Mouse (Mus musculus) heart, adult 9 months (tissue): ENCODE data around the gene Mgat4a.

ENCODE experiments used
- DNase-seq, 2 experiments: peaks; one replicate each; pipeline ENCODE4 v3.0.0; 2022; ENCODE audit warnings: low spot score in 2 of 2

The Mgat4a gene

GRCm38 (mm10) chr1:37464878-37465452 lies 75.9 kb downstream of the Mgat4a start:
- DNase-seq = no peak

GRCm38 (mm10) chr1:37457546-37457945 lies 83.3 kb downstream of the Mgat4a start:
- no peak for DNase-seq

GRCm38 (mm10) chr1:37451270-37451669 lies 89.5 kb downstream of the Mgat4a start:
- no peak for DNase-seq

GRCm38 (mm10) chr1:37448361-37449095 lies 92.3 kb downstream of the Mgat4a start:
- DNase-seq = peak in 1 of 2 experiments; percentile 29

- DNase-seq = no peak
These were observed 97.7 kb downstream of the Mgat4a start for GRCm38 (mm10) chr1:37442848-37443835.

- no peak for DNase-seq
These were observed 104.4 kb downstream of the Mgat4a start for GRCm38 (mm10) chr1:37436419-37436818.

GRCm38 (mm10) chr1:37430297-37430840 lies 110.4 kb downstream of the Mgat4a start:
- no peak for DNase-seq

GRCm38 (mm10) chr1:37429366-37430296 lies 111.2 kb downstream of the Mgat4a start, which contains the start of the genes Coa5 and Unc50:
TSS of gene Coa5 (minus strand) at chr1:37430103.
TSS of gene Unc50 (plus strand) at chr1:37430139.
- DNase-seq = peak; percentile 95 to 96

GRCm38 (mm10) chr1:37428911-37429310 lies 111.9 kb downstream of the Mgat4a start:
- peak in 1 of 2 experiments; percentile 6 for DNase-seq

GRCm38 (mm10) chr1:37427144-37427875 lies 113.5 kb downstream of the Mgat4a start:
- no peak for DNase-seq

GRCm38 (mm10) chr1:37419420-37419819 lies 121.4 kb downstream of the Mgat4a start:
- DNase-seq = peak in 1 of 2 experiments; percentile 40

- DNase-seq = no peak
These were observed 125.4 kb downstream of the Mgat4a start for GRCm38 (mm10) chr1:37415394-37415793.

- DNase-seq = no peak
These were observed 131.2 kb downstream of the Mgat4a start for GRCm38 (mm10) chr1:37409647-37410046.

- DNase-seq = no peak
These were observed 132.1 kb downstream of the Mgat4a start for GRCm38 (mm10) chr1:37408678-37409077.

- DNase-seq = no peak
These were observed 132.8 kb downstream of the Mgat4a start for GRCm38 (mm10) chr1:37408059-37408458.

GRCm38 (mm10) chr1:37407228-37407627 lies 133.6 kb downstream of the Mgat4a start:
- DNase-seq = no peak

- no peak for DNase-seq
These were observed 135.7 kb downstream of the Mgat4a start for GRCm38 (mm10) chr1:37405137-37405536.

GRCm38 (mm10) chr1:37401687-37402086 lies 139.1 kb downstream of the Mgat4a start:
- DNase-seq = peak; percentile 9 to 36

- DNase-seq = no peak
These were observed 141.1 kb downstream of the Mgat4a start for GRCm38 (mm10) chr1:37399734-37400133.

GRCm38 (mm10) chr1:37398961-37399360 lies 141.9 kb downstream of the Mgat4a start:
- no peak for DNase-seq
